Mouse (Mus musculus) mouse trophoblast stem cell (cell line): ENCODE data around the gene Ano6.

Source experiments
- in situ Hi-C, 2 experiments: fragments of 300-500 bp; cut with MseI, MboI; formaldehyde crosslinking; loops; 2 replicates in 1 of 2; 3 replicates in 1 of 2; pipeline ENCODE4 v1.15.1; 2025

Ano6 gene

DNA sequence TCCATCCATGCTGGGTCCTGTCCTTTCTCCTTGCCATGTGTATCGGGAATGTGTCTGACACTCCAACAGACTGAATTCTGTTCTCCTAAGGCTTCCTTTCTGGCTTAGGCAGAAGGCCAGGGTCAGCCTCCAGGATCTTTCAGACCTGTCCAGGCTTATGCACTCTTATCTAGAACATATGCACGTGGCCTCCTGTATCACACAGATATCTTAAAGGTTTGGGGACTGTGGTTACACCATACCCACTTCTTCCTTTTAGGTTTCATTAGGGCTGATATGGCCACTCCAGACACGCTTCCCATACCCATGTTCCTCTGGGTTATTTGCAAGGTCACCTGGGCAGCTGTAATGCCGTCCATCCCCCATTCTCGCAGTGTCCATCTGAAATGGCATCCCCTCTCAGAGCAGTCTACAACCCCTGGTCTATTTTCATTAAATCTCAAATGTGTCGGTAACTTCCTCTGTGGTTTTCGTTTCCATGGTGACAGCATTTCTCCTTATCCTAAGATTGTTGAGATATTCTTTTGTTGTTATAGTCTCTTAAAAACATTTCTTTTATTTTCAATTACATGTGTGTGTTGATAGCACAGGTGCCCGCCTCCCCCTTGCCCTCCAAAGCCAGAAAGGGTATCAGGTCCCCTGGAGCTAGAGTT lies 134.8 kb downstream of the Ano6 start:
- in situ Hi-C loops: no loop called here

DNA sequence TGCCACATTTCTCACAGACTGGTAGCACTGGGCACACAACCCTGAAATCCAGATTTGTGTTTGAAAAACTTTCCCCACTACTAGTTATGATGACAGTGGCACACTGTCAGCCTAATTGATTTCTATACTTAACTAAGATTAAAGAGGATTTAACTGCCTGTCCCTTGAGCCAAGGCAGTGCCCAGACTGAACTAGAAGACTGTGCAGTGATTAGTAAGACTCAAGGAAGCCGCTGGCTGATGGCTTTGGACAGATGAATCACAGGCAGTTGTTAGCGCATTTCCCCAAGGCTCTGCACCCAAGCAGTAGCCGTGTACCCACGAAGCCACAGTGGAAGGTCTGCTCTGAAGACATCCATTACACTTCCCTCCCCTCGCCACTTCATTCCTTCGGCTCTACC lies 138.4 kb downstream of the Ano6 start:
- in situ Hi-C loops: no loop called here

DNA sequence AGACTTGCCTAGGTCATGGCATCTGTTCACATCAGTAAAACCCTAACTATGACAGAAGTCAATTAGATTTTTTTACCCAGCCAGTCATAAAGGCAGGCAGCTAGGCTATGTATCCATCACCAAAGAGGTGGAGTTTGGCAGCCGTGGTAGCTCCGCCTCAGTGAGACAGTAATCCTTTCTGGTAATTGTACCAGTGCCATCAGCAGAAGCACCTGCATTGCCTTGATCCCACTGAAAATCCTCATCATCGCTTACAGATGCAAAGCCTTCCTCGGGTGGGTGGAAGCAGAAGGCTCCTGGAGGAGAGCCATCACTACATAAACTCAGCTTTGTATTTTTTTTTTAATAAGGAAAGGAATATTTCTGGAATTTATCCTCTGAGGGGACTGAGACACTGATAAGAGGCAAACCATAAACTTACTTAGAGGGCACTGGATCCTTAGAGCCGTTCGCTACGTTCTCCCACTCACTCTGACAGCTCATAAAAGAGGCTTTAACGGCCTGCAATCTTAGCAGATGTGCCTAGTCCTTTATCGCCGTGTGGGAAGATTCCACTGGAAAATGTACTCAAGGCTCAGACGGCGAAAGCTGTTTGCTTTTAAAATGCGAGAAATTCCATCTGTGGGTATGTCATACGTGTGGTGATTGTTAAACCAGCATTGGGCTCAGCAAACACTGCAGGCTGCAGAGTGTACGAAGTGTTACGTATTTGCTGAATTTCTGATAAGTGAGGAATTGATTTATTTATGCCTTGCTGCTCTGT lies 140.6 kb downstream of the Ano6 start:
- in situ Hi-C loops: no loop called here

DNA sequence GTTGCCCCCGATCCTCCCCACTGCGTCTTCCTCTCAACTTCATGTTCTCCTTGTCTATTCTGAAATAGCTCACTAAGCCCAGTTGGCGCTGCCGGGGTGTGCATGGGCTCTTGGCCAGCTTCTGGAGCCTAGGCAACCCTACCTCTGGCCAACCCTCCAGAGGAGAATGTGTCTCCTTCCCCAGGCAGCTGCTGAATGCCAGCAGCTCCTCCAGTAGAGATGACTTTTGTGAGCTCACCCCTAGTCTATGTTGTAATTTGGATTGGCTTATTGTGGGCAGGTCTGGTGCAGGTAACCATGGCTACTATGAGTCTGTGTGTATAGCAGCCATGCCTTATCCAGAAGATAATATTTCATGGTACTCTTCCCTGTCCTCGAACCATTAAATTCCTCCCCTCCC lies 141.7 kb downstream of the Ano6 start:
- in situ Hi-C loops: no loop called here

DNA sequence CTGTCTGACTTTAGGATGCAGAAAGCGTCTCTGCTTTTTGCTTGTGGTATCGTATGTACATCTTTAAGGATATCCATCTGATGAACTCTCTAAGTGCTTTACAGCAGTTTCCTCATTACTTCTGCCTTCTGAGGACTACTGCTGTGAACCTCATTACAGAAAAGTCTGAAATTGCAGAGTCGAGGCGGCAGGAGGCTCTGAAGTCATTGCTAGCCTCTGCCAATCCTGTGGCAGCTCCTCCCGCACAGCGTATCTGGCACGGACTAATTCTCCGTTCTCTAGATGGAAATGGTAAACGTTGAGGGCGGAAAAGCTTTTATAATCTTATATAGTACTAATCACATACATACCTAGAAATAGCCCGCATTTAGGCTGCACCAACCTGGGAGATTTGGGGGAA lies 144.5 kb downstream of the Ano6 start:
- in situ Hi-C loops: no loop called here

DNA sequence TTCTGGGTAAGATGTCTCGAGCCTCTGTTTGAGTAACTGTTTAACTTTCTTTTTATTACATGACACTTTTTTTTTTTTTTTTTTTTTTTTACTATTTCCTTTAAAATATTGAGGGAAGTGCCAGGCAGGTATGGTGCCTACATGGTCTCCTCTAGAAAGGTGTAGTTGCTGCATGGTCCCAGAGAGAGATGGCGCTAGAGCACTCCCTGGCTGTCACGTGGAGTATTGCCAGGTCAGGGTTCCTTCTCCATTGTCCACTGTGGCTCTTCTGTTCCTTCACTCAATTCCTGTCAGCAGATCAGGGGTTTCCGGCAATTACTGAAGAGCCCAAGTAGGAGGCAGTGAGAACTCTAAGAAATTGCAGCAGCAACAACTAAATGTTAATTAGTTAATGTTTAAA lies 152.8 kb downstream of the Ano6 start:
- in situ Hi-C loops: loop anchor here (10.0 kb wide), 2 partner anchors 159 to 169 kb away; no protein-coding TSS in a partner anchor

DNA sequence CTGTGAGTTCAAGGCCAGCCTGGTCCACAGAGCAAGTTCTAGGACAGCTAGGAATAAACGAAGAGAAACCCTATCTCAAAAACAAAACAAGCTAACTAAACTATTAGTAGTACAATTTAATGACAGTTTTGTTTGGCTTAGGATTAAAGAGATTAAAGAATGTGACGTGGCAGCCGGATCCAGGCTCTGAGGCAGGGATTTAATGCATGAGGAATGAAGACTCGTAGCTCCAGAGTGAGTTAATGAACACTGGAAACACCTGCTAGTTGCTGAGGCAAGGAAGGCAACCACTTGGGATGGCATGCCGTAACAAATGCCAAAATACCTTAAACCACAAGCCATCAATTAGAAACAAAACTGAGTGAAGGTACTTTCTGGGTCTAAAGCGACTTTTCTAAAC lies 153.7 kb downstream of the Ano6 start:
- in situ Hi-C loops: loop anchor here (10.0 kb wide), 2 partner anchors 159 to 169 kb away; no protein-coding TSS in a partner anchor

DNA sequence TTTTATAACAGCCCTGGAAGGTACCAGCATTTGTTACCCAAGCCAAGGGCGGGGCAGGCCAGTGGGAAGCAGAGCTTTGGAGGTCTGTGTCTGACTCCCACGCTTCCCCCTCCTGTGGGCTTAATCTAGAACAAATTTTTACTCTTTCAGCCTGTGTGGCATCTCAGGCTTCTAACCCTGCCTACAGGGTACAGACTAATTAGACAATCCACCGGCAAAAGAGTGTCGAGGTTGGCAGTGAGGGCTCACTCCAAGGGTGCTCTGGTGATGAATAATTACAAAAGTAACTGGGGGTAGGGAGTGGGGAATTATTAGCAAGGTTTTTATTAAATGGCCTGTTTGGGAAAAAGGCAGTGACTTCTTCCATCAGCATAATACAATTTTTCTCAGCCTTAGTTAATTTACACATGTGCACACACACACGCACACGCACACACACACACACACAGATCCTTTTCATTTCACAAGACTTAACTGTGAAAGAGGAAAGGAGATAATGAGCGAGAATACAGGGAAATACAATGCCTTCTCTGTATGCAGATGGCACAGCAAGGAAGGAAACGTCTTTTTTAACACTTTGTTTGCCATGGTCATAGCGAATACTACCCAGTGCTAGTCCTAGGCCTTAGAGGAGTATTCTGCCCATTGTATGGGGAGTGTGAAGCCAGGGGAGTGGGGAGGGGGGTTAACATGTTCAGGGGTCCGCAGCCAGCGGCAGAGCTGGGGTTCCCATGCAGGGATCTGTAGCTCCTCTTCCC lies 155.5 kb downstream of the Ano6 start:
- in situ Hi-C loops: loop anchor here (10.0 kb wide), 2 partner anchors 161 to 171 kb away; no protein-coding TSS in a partner anchor

DNA sequence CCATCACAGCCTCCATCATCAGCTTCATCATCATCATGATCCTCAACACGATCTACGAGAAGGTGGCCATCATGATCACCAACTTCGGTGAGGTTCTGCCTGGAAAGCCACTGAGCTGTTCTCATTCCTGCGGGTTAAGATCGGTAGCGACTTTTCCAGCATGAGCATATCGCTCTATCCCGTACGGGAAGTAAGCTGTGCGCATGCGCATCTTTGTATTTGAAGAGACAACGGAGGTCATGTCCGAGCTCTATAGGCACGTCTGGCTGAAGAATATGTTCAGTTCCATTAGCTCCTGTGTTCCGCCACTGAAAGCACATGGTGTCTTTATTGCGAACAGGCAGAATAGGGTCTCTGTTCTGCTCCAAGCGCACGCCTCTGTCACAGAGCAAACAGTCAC lies 157.8 kb downstream of the Ano6 start:
- in situ Hi-C loops: loop anchor here (10.0 kb wide), 2 partner anchors 164 to 174 kb away; no protein-coding TSS in a partner anchor

DNA sequence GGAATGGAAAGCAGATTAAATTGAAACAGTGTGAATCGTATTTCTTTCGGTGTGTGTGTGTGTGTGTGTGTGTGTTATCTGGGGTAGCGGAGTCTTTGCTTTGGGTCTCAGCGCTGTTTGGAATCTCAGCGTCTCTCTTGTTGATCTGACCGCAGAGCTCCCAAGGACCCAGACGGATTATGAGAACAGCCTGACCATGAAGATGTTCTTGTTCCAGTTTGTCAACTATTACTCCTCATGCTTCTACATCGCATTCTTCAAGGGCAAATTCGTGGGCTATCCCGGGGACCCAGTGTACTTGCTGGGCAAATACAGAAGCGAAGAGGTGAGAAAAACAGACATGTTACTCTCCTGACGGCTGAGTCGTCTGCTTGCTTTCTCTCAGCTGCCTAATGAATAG lies 158.7 kb downstream of the Ano6 start:
- in situ Hi-C loops: loop anchor here (10.0 kb wide), 2 partner anchors 165 to 175 kb away; no protein-coding TSS in a partner anchor

DNA sequence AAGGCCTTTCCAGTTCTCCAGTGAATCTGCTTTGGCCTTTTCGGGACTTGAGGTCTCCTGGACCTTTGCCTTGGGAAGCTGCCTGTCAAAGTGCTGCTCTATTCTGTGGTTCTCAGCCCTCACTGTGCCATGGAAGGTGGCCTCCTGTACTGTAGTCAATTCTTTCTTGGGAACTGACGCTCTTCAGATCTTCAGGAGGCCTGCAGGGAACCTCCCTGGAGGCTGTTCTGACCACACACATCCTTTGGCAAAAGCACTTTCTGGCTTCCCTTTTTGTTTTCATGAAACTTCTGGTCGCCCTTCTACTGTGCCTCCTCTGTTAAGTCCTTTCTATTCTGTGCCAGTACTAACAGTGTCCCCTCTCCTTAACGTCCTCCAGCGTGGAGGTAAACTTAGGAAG lies 160.9 kb downstream of the Ano6 start:
- in situ Hi-C loops: no loop called here

DNA sequence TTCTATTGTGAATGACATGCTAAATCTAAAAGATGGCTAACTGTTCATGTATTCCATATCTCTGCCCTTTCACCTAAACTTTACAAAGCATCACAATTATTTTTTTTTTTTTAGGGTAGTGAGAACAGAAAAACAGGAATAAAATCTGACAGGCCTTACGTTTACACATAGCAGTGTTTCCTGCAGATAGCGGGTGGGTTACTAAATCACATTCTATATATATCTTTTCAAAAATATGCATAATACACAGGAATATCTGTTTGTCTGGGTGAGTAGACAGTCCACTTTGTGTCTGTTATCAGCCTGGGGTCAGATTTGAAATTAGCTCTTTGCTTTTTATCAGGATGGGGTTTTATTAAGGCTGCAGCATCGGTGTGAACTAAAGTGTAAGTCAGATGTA lies 166.0 kb downstream of the Ano6 start:
- in situ Hi-C loops: no loop called here

DNA sequence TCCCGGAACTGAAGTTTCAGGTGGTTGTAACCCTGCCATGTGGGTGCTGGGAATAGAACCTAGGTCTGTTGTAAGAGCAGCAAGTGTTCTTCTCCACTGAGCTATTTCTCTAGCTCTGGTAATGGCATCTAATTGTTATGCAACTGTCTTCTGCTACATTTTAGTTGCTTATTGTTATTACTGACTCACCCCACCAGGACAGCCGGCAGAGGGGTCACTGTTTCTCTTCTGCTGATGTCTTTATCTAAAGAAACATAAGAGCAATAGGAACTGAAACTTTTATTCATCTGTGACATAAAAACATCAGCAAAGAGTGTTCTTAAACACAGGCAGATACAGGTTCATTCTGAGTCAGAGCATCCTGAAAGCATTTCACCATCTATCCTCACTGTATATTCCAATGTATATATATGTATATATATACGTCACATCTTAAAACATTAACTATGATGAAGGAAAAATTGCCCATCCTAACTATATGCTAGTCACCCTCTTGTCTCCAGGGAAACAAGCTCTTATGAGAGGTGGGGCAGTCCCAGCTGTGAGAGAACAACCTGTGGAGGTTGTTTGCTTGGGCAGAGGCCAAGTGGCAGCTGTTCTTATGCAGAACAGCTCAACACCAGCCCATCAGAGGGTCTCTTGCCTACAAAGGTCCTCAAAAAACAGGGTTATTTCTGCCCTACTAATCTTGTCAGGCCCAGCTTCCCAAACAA lies 171.9 kb downstream of the Ano6 start:
- in situ Hi-C loops: no loop called here

DNA sequence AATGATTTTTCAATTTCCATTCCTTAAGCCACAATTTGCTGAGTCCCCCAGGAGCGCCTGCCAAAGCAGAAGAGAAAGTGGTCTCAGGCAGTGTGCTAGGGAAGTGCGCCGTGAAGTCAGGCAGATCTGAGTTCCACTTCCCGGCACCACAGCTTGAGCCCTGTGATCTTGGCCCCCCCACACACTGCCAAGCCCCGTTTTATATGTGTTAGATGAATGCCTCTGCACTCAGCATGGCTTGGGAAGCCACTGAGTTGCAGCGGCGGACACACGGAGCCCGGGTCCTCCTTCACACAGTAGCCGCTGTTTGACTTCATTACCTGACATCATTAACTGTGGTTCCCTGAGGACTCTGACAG lies 172.5 kb downstream of the Ano6 start:
- in situ Hi-C loops: no loop called here

DNA sequence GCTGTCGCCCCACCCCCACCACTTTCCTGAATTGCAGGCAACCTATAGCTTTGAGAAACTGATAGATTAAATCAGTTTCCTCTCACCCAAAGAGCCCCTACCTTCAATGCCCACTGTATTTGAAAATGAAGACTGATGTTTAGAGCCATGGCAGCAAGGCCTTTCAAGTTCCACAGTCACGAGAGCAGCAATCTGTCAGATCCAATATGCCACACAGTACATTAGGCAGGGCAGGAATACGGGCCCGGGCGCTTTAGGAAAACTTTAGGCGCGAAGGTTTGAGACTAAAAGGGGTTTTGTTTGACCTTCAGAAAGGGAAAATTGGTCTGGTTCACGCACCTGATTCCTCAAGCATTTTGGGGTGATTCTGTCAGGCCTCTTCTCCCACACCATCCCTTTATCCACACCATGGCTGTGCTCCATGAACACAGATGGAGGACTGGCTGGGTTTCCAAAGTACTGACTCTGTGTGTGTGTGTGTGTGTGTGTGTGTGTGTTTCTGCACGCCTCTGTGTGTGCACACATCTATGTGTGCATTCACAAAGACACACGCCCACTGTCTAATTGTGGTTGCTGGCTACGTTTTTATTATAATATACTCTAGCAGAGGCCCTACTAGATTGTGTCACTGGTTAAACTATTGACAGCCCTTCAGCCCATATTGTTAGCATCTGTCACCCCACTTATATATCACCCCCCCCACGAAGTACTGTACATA lies 173.0 kb downstream of the Ano6 start:
- in situ Hi-C loops: no loop called here

DNA sequence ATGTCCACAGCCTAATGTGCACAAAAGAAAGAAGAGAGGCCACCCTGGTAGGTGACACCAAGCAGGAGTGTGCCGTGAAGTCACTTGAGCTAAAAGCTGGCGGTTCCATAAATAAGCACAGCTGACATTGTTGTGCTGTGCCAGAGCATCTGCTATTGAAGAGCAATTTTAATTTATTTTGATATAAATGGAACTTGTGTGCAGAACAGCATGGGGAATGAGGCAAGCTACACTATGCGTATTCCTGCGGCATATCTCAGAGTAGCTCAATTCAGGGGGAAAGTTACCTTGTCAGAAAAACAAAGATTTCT lies 173.6 kb downstream of the Ano6 start:
- in situ Hi-C loops: no loop called here

DNA sequence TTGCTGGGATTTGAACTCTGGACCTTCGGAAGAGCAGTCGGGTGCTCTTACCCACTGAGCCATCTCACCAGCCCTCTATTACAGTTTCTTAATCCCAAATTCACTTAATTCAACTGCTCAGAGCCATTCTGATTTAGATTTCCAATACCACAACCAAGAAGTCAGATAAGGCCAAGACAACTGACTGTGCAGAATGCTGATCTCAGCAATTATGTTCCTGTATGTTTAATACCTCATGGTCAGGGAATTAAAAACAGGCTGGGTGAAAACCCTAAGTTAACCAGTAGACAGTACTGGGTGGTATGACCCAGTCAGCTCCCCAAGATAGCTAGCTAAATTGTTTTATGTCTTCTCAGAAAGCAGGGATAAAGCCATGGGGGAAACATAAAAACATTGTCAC lies 176.3 kb downstream of the Ano6 start:
- in situ Hi-C loops: no loop called here

DNA sequence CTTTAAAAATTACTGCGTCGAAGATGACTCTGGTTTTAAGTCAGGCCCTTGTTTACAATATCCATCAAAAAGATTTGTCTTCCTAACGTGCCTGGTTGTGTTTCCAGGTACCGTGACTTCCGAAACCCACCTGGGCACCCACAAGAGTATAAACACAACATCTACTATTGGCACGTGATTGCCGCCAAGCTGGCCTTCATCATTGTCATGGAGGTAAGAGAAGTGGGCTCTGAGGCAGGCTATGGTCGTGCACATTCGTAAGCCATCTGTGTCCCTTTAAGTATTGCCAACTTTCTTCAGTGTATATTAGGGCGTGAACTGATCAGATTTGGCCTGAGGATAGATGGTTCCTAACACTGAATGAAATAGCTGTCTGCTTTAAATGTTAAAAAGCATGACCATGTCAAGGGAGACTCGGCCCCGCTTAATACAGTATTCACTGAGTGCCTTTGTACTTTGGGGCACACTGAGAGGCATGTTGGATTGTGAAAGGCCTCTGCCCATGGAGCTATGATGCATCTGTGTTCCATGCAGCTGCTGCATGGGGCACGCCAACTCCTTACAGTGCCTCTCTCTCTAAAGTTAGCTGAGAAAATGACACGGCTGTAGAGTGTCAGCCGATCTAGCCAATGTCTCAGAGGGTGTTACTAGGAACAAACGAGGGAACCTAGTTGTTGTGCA lies 177.0 kb downstream of the Ano6 start:
- in situ Hi-C loops: no loop called here

DNA sequence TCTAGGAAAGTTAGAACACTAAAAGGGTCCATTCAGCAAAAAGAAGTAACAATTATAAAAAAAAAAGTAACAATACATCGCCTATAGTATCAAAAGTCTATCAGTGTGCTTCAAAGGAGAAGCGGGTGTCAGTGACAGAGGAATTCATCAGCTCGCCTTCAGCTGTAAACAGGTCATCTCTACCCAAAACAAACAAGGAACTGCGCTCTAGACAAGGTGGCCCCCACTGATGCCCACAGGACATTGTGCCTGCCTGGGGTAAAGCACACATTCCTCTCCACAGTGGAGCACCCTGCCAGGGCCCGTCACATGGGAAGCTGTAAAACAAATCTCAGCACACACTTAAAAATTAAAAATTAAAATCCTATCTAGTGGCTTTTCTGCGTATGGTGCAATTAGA lies 179.0 kb downstream of the Ano6 start:
- in situ Hi-C loops: no loop called here

DNA sequence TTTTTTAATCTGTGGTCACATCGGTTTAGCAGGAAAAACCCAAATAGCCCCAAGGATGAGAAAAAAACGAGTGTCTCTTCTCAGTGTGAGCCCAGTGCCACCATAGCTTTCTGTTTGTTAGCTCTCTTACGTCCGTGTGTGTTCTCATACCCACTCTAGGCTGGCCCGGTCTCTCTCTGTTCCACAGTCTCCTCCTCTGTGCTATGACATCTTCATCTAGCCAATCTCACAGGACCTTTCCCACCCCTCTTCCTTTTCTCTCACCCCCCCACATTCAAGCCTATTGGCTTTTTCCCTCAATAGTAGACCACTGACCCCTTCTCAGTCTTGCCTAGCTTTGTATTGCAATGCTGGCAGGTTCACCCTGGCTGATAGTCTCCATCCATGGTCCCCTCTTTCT lies 179.5 kb downstream of the Ano6 start:
- in situ Hi-C loops: no loop called here

DNA sequence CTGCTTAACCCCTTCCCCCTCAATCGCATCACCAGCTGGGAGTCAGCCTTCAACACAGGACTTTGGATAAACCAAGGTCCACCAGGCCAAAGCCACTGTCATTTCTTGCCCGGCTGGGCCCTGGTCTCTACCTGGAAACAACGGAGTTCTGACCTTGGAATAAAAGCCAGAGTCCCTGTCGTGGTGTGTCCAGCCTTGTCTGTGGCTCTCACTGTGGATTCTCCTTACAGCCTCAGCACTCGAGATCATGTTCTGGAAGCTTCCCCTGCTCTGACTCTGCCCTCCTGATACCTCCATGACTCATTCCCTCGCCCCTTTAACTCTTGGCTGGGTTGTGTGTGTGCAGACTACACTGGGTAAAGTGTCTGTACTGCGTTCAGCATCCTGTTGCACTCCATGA lies 180.0 kb downstream of the Ano6 start:
- in situ Hi-C loops: no loop called here
